Mouse (Mus musculus): ENCODE results near the gene 4933405L10Rik.
A peak's percentile ranks its signal among the peaks of the same experiment; 100 is the strongest.

- TF ChIP-seq POLR2A (IDR thresholded peaks at IDR 0.05; ENCODE audit: insufficient read depth, low read depth, low read length) = no peak
- peak; percentile 23; the same call in 1 of the 2 replicates for TF ChIP-seq CTCF (IDR thresholded peaks at IDR 0.05; ENCODE audit: insufficient read depth, low read depth, low read length)
Measured at GRCm38 (mm10) chr8:105694051-105694799, 13.2 kb upstream of the 4933405L10Rik start.

All from olfactory bulb, adult 2 months (tissue).